Mouse (Mus musculus): ENCODE results near the gene Ebi3. TPM values are rescaled to one million over a fixed set of nuclear protein-coding genes. Genes with fewer than 3 reads are reported as not detected.

The Ebi3 gene
- 0.54 TPM for polyA plus RNA-seq (2014; fragmentation: Illumina TruSeq; extraction: RNeasy Lipid Tissue Mini Kit (QIAGEN cat#74804); ENCODE audit: low read depth, low replicate concordance)

GRCm38 (mm10) chr17:55952447-55953027 lies at the start of gene Ebi3:
Gene Ebi3 (plus strand): TSS chr17:55952640.

GRCm38 (mm10) chr17:55949400-55949799 lies 3.0 kb upstream of the Ebi3 start, which contains the start of gene Zfp119b:
Gene Zfp119b (minus strand): TSS chr17:55949500.

GRCm38 (mm10) chr17:55958918-55959728 lies 6.7 kb downstream of the Ebi3 start, which contains the start of gene Yju2:
Gene Yju2 (plus strand): TSS chr17:55959099.

GRCm38 (mm10) chr17:55969966-55970891 lies 17.8 kb downstream of the Ebi3 start, which contains the start of gene Shd:
Gene Shd (plus strand): TSS chr17:55970467.

GRCm38 (mm10) chr17:55986030-55986961 lies 33.9 kb downstream of the Ebi3 start, which contains the start of gene Fsd1:
Gene Fsd1 (plus strand): TSS chr17:55986509.

GRCm38 (mm10) chr17:56005415-56006061 lies 53.1 kb downstream of the Ebi3 start, which contains the start of the genes Stap2 and Mpnd:
Gene Stap2 (minus strand): TSS chr17:56005584.
Gene Mpnd (plus strand): TSS chr17:56005711.

Other genes starting within 250 kb of the Ebi3 start
- 31.4 TPM for gene Pot1b, start 240.0 kb upstream of the Ebi3 start, polyA plus RNA-seq (2014; fragmentation: Illumina TruSeq; extraction: RNeasy Lipid Tissue Mini Kit (QIAGEN cat#74804); ENCODE audit: low read depth, low replicate concordance)
- 2.5 TPM for gene Adgre4, start 202.7 kb upstream of the Ebi3 start, polyA plus RNA-seq (2014; fragmentation: Illumina TruSeq; extraction: RNeasy Lipid Tissue Mini Kit (QIAGEN cat#74804); ENCODE audit: low read depth, low replicate concordance)
- gene Zfp119a, start 73.7 kb upstream of the Ebi3 start, polyA plus RNA-seq (2014; fragmentation: Illumina TruSeq; extraction: RNeasy Lipid Tissue Mini Kit (QIAGEN cat#74804); ENCODE audit: low read depth, low replicate concordance) = 33.9 TPM
- 46.1 TPM for gene Zfp959, start 60.5 kb upstream of the Ebi3 start, polyA plus RNA-seq (2014; fragmentation: Illumina TruSeq; extraction: RNeasy Lipid Tissue Mini Kit (QIAGEN cat#74804); ENCODE audit: low read depth, low replicate concordance)
- gene Zfp119b, start 3.1 kb upstream of the Ebi3 start, polyA plus RNA-seq (2014; fragmentation: Illumina TruSeq; extraction: RNeasy Lipid Tissue Mini Kit (QIAGEN cat#74804); ENCODE audit: low read depth, low replicate concordance) = 26.7 TPM
- 0.57 TPM for gene Yju2, start 6.5 kb downstream of the Ebi3 start, polyA plus RNA-seq (2014; fragmentation: Illumina TruSeq; extraction: RNeasy Lipid Tissue Mini Kit (QIAGEN cat#74804); ENCODE audit: low read depth, low replicate concordance)
- not detected for gene Shd, start 17.8 kb downstream of the Ebi3 start, polyA plus RNA-seq (2014; fragmentation: Illumina TruSeq; extraction: RNeasy Lipid Tissue Mini Kit (QIAGEN cat#74804); ENCODE audit: low read depth, low replicate concordance)
- gene Fsd1, start 33.9 kb downstream of the Ebi3 start, polyA plus RNA-seq (2014; fragmentation: Illumina TruSeq; extraction: RNeasy Lipid Tissue Mini Kit (QIAGEN cat#74804); ENCODE audit: low read depth, low replicate concordance) = not detected
- 13.5 TPM for gene Stap2, start 52.9 kb downstream of the Ebi3 start, polyA plus RNA-seq (2014; fragmentation: Illumina TruSeq; extraction: RNeasy Lipid Tissue Mini Kit (QIAGEN cat#74804); ENCODE audit: low read depth, low replicate concordance)
- gene Mpnd, start 53.1 kb downstream of the Ebi3 start, polyA plus RNA-seq (2014; fragmentation: Illumina TruSeq; extraction: RNeasy Lipid Tissue Mini Kit (QIAGEN cat#74804); ENCODE audit: low read depth, low replicate concordance) = not detected
- 0.79 TPM for gene Sh3gl1, start 84.0 kb downstream of the Ebi3 start, polyA plus RNA-seq (2014; fragmentation: Illumina TruSeq; extraction: RNeasy Lipid Tissue Mini Kit (QIAGEN cat#74804); ENCODE audit: low read depth, low replicate concordance)
- gene Chaf1a, start 87.8 kb downstream of the Ebi3 start, polyA plus RNA-seq (2014; fragmentation: Illumina TruSeq; extraction: RNeasy Lipid Tissue Mini Kit (QIAGEN cat#74804); ENCODE audit: low read depth, low replicate concordance) = 0.44 TPM
- 23.9 TPM for gene Ubxn6, start 122.4 kb downstream of the Ebi3 start, polyA plus RNA-seq (2014; fragmentation: Illumina TruSeq; extraction: RNeasy Lipid Tissue Mini Kit (QIAGEN cat#74804); ENCODE audit: low read depth, low replicate concordance)
- gene Hdgfl2, start 127.0 kb downstream of the Ebi3 start, polyA plus RNA-seq (2014; fragmentation: Illumina TruSeq; extraction: RNeasy Lipid Tissue Mini Kit (QIAGEN cat#74804); ENCODE audit: low read depth, low replicate concordance) = 2.7 TPM
- 1.4 TPM for gene Plin4, start 157.2 kb downstream of the Ebi3 start, polyA plus RNA-seq (2014; fragmentation: Illumina TruSeq; extraction: RNeasy Lipid Tissue Mini Kit (QIAGEN cat#74804); ENCODE audit: low read depth, low replicate concordance)
- gene Plin5, start 165.0 kb downstream of the Ebi3 start, polyA plus RNA-seq (2014; fragmentation: Illumina TruSeq; extraction: RNeasy Lipid Tissue Mini Kit (QIAGEN cat#74804); ENCODE audit: low read depth, low replicate concordance) = not detected
- gene Lrg1, start 169.4 kb downstream of the Ebi3 start, polyA plus RNA-seq (2014; fragmentation: Illumina TruSeq; extraction: RNeasy Lipid Tissue Mini Kit (QIAGEN cat#74804); ENCODE audit: low read depth, low replicate concordance) = not detected
- not detected for gene Sema6b, start 187.7 kb downstream of the Ebi3 start, polyA plus RNA-seq (2014; fragmentation: Illumina TruSeq; extraction: RNeasy Lipid Tissue Mini Kit (QIAGEN cat#74804); ENCODE audit: low read depth, low replicate concordance)
- 2.0 TPM for gene Tnfaip8l1, start 209.8 kb downstream of the Ebi3 start, polyA plus RNA-seq (2014; fragmentation: Illumina TruSeq; extraction: RNeasy Lipid Tissue Mini Kit (QIAGEN cat#74804); ENCODE audit: low read depth, low replicate concordance)
- gene Mydgf, start 231.3 kb downstream of the Ebi3 start, polyA plus RNA-seq (2014; fragmentation: Illumina TruSeq; extraction: RNeasy Lipid Tissue Mini Kit (QIAGEN cat#74804); ENCODE audit: low read depth, low replicate concordance) = 13.5 TPM

All from sigmoid colon, adult 10 weeks (tissue).